Mouse (Mus musculus): ENCODE measurements at regions not wholly inside any gene's neighbourhood (a gene's known extent, or its start where the extent isn't known, plus 50 kb on each side); places are given as distances from the start of the nearest gene placed in this dataset.
A peak's percentile ranks its signal among the peaks of the same experiment; 100 is the strongest.

- DNase-seq, result no peak
Measured at GRCm38 (mm10) chrX:85481326-85481725, 92.5 kb upstream of the Tab3 start.

DNA sequence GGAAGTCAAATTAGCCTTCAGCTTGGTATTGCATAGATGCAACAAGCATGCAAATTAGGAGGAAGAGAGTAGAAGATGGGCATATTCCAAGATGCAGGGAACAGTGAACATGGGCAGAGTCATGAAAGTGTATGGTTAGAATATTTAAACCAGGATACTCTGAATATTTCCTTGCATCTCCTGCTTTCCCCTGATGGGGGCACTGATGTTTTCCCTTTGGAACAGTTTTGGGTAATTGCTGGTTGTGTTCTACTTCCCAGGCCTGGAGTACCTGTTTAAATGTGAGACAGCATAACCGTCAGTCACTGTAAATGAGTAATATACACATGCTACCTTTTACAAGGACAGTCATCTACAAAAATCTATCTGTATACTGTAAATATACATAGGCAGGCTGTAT, 76.9 kb upstream of the Tab3 start:
- DNase-seq, result peak in 1 of 2 experiments; percentile 5
